Mouse (Mus musculus): ENCODE measurements around the gene Qdpr. TPM values are rescaled to one million over a fixed set of nuclear protein-coding genes. Genes with fewer than 3 reads are reported as not detected.

Gene Qdpr
- polyA plus RNA-seq, 1 experiment from 2014 or later: 88.0 TPM

Other genes starting within 250 kb of the Qdpr start
- gene Clrn2, start 3.5 kb upstream of the Qdpr start, polyA plus RNA-seq (2014; fragmentation: Nextera tagmentation; extraction: Ambion mirVana): not detected in 2 replicates
- gene Lap3, start 43.1 kb upstream of the Qdpr start, polyA plus RNA-seq (2014; fragmentation: Nextera tagmentation; extraction: Ambion mirVana): 70.5 and 70.6 TPM in 2 replicates
- gene Med28, start 70.0 kb upstream of the Qdpr start, polyA plus RNA-seq (2014; fragmentation: Nextera tagmentation; extraction: Ambion mirVana): 175 and 193 TPM in 2 replicates
- gene Fam184b, start 189.4 kb upstream of the Qdpr start, polyA plus RNA-seq (2014; fragmentation: Nextera tagmentation; extraction: Ambion mirVana): 0.15 and 0.34 TPM in 2 replicates
- gene Ncapg, start 219.7 kb upstream of the Qdpr start, polyA plus RNA-seq (2014; fragmentation: Nextera tagmentation; extraction: Ambion mirVana): 29.1 and 32.3 TPM in 2 replicates